Mouse (Mus musculus) lung, postnatal 4 days (tissue): ENCODE data around the gene Zfp740.

Experiments used
- DNase-seq, 2 experiments: peaks; one replicate each; pipeline ENCODE4 v3.0.0; 2021

Zfp740 gene

DNA sequence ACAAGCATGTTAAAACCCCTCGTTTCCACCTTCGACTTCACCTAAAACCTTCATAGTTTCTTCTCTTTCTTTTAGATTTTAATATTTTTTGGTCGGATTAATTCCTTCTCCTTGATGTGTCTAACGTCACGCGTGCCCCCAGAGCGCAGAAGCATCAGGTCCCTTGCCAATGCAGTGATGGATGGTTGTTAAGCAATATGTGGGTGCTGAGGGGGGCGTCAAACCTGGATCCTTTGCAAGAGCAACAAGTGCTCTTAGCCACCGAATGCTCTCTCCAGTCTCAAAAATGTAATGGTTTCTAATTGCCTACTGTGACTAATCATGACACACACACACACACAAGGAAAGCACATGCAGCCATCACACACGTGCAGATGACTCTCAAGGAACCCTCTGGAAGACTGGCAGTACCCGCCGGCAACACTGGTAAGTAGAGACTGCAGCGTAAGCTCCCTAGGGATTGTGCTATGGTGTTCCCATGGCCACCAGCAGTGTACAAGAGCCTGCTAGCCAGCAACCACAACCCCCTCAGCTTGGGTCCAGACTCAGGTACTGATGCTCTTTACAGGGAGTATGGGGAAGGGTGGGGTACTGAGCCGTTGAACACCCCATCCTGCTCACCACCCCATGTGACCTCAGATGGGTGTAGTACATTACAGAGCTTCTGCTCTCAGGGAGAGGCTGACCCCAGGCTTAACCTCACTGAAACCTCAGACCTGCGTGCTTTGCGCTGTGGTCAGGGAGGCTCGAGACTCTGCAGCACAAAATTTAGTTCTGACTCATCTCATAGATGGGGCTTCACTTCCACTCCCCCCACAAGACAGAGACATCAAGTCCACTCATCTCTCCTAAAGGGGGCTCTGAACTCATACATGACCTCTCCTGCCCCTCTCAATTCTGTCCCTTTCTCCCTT lies 27.6 kb downstream of the Zfp740 start:
- no peak for DNase-seq

GRCm38 (mm10) chr15:102231748-102232147 lies 28.7 kb downstream of the Zfp740 start, which contains the start of gene Itgb7:
Gene Itgb7 (minus strand): TSS chr15:102231944.
- peak; percentile 46 to 58 for DNase-seq

- DNase-seq: no peak
Observed at GRCm38 (mm10) chr15:102232764-102233163, 29.7 kb downstream of the Zfp740 start.

- DNase-seq: no peak
Observed at GRCm38 (mm10) chr15:102233896-102234295, 30.8 kb downstream of the Zfp740 start.

DNA sequence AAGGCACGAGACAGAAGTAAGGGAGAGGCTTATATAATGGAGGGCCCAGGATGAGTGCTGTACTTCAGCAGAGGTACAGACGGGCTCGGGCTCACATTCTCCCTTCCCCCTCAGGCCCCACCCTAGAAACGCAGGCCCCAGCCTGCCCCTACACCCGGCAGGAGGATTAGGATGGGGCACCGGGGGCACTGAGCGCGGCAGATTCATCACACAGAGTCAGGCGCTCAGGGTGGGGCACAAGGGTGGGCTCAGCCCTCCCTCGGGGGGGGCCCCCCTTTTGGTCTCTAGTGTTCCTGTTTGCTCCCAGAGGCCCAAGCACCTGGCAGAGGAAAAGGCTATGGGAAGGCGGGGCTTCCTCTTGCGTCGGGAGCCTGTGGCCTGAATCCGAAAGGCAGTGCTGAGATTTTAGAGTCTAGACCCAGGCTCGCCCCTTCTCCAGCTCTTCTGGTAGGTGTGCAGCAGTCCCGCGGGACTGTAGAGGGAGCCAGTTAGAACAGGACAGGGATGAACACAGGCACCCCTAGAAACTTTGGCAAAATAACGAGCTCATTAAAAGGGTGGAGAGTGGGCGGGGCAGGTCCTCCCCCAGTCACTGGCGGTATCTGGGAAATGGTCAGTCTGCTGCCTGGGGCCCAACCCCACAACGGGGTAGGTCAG lies 32.5 kb downstream of the Zfp740 start:
- peak; percentile 55 to 71 for DNase-seq

GRCm38 (mm10) chr15:102238543-102239259 lies 35.7 kb downstream of the Zfp740 start:
- no peak for DNase-seq

- DNase-seq: peak; percentile 85 to 88
Observed at GRCm38 (mm10) chr15:102239260-102239590, 36.2 kb downstream of the Zfp740 start.

GRCm38 (mm10) chr15:102239851-102240250 lies 36.8 kb downstream of the Zfp740 start:
- DNase-seq: no peak

DNA sequence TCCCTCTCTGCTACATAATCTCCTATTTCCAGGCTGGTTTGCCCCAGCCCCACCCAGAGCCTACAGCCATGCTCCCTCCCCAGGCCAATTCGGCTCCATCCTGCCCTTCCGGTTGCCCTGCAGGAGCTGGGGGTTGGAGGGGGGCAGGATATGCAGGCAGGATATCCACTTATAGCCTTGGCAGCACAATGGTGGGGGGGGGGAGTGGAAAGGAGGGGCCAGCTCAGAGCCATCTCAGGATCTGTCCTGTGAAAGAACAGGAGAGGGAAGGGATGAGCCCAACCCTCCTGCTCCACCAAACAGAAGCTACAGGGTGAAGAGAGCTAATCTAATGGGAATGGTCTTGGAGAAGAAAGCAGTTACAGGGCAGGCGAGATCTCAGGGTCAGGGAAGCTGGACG lies 37.6 kb downstream of the Zfp740 start:
- peak; percentile 67 to 84 for DNase-seq

DNA sequence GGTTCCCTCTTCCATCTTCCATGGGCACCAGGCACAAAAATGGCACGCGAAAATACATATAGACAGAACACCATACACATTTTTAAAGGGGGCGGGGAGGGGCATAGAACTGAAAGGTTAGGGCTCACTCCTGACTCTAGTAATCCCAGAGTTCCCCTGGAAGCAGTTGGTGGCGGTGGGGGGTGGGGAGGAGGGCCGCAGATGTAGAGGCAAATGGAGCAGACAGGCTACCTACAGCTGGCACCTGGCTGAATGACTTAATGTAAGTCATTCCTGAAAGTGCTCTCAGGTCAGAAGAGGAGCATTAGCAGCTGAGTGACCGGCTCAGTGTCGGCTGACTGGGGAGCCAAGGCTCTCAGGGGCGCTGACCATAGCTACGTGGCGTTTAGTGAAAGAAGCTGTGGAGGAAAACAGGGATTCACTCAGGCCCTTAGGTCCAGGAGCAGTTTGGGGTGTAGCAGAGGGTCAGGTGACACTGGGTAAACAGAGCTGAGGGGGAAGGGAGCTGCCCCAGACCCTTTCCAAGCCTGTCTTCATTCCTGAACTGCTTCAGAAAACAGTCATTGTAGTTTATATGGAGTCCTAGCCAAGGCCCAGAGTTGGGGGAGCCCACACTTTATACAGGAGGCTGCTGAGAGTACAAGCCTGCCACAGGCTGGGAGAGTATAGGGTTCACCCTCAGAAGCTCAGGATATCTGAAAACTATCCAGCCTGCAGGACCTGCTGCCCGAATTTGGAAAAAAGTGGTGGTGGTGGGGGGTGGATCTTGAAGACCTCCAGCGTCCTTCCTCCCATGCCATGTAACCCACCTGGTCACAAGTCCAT lies 39.6 kb downstream of the Zfp740 start:
- DNase-seq: no peak

- peak; percentile 90 for DNase-seq
Observed at GRCm38 (mm10) chr15:102243229-102244190, 40.5 kb downstream of the Zfp740 start.

GRCm38 (mm10) chr15:102244306-102245191 lies 41.5 kb downstream of the Zfp740 start:
- DNase-seq: peak in 1 of 2 experiments; percentile 72

DNA sequence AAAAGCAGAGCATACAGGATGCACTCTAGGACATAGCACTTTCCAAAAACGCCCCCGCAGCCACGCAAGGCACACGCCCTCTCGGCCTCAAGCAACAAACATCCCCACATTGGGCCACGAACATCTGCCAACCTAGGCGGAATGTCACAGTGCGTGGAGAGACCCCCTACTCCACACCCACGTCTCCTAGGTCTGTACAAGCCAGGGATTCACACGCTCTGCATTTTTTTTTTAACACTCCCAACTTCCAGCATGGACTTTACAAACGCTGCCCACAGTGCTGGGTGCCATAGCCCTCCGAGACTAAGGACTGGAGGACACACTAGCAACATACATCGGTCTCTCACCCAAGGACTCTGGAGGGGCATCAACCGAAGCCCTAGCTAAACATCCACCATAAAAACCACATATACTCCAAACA lies 42.4 kb downstream of the Zfp740 start:
- DNase-seq: peak in 1 of 2 experiments; percentile 46

DNA sequence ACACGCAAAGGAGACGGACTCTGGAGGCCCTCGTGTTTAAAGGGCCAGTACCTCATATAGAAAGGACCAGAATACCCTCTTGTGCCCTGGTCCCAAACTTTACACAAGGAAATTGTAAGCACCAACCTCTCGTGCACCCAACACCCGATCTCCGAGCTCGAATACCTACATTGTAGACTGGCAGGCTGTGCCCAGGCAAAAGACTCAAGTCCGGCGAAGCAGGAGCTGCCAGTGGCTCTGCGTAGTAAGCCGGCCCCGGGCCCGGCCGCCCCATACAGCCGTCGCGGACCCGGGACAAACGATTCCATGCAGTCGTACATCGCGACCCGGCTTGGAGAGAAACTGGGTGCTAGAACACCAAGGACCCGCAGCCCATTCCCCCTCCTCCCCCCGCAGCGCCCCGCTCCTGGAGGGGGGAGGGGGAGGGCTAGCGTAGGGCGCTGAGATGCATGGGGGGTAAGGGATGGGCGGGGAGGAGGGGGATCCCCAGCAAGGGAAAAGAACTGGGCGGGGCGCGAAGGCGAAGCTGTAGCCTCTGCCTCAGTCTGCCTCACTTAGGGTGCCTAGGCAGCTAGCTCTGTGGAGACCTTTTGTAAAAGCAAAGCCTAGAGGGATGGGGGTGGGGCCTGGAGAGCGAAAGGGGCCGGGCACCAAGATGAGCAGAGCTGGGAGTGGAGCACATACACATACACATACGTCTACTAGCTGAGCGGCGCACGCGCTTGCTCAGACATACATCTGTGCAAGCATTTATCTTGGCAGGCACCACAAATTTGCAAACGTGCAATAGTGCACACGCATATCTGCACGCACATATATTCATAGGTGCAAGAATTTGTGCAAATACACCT lies 43.1 kb downstream of the Zfp740 start:
- DNase-seq: peak; percentile 86 to 90

DNA sequence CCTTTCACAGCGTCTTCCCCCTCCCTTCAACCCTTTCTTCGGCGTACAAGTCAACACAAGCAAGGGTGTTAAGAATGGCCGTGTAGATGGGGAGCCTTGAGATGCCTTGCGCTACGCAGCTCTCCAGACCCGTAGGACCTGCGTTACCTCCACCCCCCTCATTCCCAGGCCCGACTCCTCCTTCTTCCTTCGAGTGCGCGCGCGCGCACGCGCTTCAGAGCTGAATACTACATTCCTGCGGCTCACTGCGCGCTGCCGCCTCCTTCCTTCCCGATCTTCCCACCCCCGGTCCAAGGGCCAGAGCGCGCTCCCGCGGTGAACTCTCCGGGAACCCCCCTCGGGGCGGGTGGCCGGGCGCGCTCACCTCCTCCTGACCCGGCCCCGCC lies 43.8 kb downstream of the Zfp740 start:
- peak; percentile 97 to 99 for DNase-seq

DNA sequence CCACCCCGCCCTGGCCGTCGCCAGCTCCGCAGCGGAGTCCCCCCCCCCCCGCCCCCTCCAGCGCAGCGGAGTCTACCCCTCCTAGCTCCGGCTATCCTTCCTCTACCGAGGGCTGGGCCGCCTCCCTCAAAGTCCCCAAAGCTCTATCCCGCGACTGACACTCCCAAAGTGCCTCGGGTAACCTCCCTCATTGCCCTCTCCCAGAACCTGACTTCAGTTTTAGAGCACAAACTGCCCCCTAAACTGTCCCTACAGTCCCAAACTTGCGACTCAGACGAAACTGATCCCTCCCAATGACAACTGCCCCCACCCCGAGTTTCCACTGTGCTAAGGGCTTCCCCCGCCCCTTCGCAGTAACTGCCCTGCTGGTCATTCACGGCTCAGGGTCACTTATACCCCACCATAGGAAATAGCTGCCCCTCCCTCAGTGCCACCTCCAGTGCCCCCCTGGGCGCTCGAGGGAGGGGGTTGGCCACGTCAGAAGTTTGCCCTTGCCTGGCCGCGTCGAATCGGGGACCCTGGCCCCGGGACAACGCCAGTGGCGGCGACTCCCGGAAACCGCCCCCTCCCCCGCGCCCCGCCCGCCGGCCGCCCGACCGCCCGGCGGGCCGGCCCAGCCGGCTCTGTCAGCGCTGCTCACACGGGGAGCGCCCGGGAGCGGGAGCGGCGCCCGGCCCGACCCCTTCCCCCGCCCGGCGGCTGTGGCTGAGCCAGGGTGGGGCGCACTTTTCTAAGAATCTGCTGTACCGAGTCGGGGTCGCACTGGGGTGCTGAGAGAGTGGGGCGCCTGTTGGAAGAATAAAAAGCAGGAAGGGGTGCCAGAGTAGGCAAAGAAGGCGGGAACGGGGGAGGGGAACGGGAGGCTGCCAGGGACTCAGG lies 44.4 kb downstream of the Zfp740 start:
- DNase-seq: peak; percentile 85 to 90

DNA sequence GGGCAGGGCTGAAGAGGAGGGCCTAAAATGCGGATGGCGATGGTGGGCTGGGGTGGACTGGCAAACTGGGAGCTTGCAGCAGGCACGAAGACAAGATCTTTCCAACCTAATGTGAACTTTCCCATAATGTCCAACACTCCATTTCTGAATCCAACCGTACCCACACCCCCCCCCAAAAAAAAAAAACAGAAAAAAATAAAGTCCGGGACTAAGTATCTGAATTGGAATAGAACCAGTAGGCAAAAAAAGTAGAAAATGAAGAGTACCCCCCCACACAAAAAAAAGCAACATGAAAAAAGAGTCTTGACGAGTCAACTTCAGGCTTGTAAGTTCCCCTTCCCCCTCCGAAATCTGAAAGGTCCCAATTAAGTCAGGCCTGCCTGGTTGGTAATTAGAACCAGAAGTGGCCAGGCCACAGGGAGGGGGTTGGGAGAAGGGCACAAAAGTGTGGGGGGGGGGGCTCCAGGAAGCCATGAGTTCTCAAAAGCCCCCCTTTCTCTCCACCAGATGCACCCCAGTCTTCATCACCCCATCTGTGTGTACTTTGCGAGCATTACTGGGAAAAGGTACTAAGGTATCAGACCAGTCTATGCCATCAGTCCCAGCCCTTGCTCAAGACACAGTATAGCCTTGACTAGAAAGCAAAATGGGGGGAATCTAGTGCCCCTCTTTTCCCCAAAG lies 45.2 kb downstream of the Zfp740 start:
- peak in 1 of 2 experiments; percentile 14 for DNase-seq

DNA sequence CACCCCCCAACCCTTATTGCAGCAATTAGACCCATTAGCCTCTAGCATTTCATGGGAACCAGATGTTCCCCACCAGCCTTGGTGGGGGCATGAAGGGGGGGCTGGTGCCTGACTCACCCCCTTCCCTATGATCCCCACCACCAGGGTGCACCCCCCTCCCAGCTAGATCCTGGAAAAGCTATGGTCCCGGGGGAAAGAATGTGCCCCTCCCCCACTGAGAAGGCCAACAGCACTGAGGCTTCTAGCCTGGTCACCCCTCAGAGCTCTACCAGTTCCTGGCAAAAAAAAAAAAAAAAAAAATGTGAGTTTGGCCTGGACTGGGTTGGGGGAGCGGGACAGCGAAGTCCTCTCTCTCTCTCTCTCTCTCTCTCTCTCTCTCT lies 45.8 kb downstream of the Zfp740 start:
- peak in 1 of 2 experiments; percentile 44 for DNase-seq
